Mouse (Mus musculus): ENCODE results near the gene 2900026A02Rik.
A peak's percentile ranks its signal among the peaks of the same experiment; 100 is the strongest.
"Not testable (repeated sequence)": the region's sequence is repeated elsewhere in the genome, so short reads cannot be mapped to it uniquely, and the experiment has no call there.

Gene 2900026A02Rik

GRCm38 (mm10) chr5:113119291-113119690 lies 101.7 kb downstream of the 2900026A02Rik start:
- DNase-seq = no peak

GRCm38 (mm10) chr5:113118695-113119094 lies 102.3 kb downstream of the 2900026A02Rik start:
- DNase-seq = no peak

GRCm38 (mm10) chr5:113117361-113117760 lies 103.7 kb downstream of the 2900026A02Rik start:
- no peak for DNase-seq

GRCm38 (mm10) chr5:113115896-113116295 lies 105.1 kb downstream of the 2900026A02Rik start:
- no peak for DNase-seq

- no peak for DNase-seq
These were observed 106.5 kb downstream of the 2900026A02Rik start for GRCm38 (mm10) chr5:113114264-113115225.

- DNase-seq = no peak
These were observed 107.9 kb downstream of the 2900026A02Rik start for GRCm38 (mm10) chr5:113113120-113113519.

GRCm38 (mm10) chr5:113111336-113111735 lies 109.7 kb downstream of the 2900026A02Rik start:
- DNase-seq = no peak

- no peak for DNase-seq
These were observed 110.1 kb downstream of the 2900026A02Rik start for GRCm38 (mm10) chr5:113110929-113111328.

- DNase-seq = not testable (repeated sequence)
These were observed 111.4 kb downstream of the 2900026A02Rik start for GRCm38 (mm10) chr5:113109651-113110050.

GRCm38 (mm10) chr5:113108165-113108764 lies 112.8 kb downstream of the 2900026A02Rik start:
- no peak for DNase-seq

GRCm38 (mm10) chr5:113107709-113108108 lies 113.3 kb downstream of the 2900026A02Rik start:
- DNase-seq = no peak

GRCm38 (mm10) chr5:113106594-113106993 lies 114.4 kb downstream of the 2900026A02Rik start:
- DNase-seq = no peak

- no peak for DNase-seq
These were observed 115.6 kb downstream of the 2900026A02Rik start for GRCm38 (mm10) chr5:113105481-113105880.

- DNase-seq = no peak
These were observed 116.0 kb downstream of the 2900026A02Rik start for GRCm38 (mm10) chr5:113105035-113105434.

GRCm38 (mm10) chr5:113102455-113102854 lies 118.6 kb downstream of the 2900026A02Rik start:
- no peak for DNase-seq

- no peak for DNase-seq
These were observed 119.6 kb downstream of the 2900026A02Rik start for GRCm38 (mm10) chr5:113101457-113101856.

GRCm38 (mm10) chr5:113100422-113100821 lies 120.6 kb downstream of the 2900026A02Rik start:
- no peak for DNase-seq

GRCm38 (mm10) chr5:113099546-113099945 lies 121.5 kb downstream of the 2900026A02Rik start:
- peak; percentile 85 to 91 for DNase-seq

GRCm38 (mm10) chr5:113097551-113097950 lies 123.5 kb downstream of the 2900026A02Rik start:
- no peak for DNase-seq

GRCm38 (mm10) chr5:113095456-113095855 lies 125.6 kb downstream of the 2900026A02Rik start:
- no peak for DNase-seq

GRCm38 (mm10) chr5:113092406-113092805 lies 128.6 kb downstream of the 2900026A02Rik start:
- DNase-seq = no peak

- peak; percentile 51 to 54 for DNase-seq
These were observed 129.9 kb downstream of the 2900026A02Rik start for GRCm38 (mm10) chr5:113091162-113091561.

- no peak for DNase-seq
These were observed 130.3 kb downstream of the 2900026A02Rik start for GRCm38 (mm10) chr5:113090750-113091149.
